ENCODE assay signal across 7 mouse cellular contexts in genomic region chr10:127286730-127287129, GRCm38 (mm10). TPM values are rescaled to one million over a fixed set of nuclear protein-coding genes. Genes with fewer than 3 reads are reported as not detected.
A peak's percentile ranks its signal among the peaks of the same experiment; 100 is the strongest.
DNase-seq lines count a peak whose midpoint lies in the region; ATAC-seq lines count a peak whose summit lies in the region.

No protein-coding gene starts in this region.

- H3K9ac ChIP-seq in lung, embryonic 15.5 days, result peak overlapping the region; percentile 80; the same call in 1 of the 2 replicates
- H3K9ac ChIP-seq in embryonic facial prominence, embryonic 15.5 days, result peak overlapping the region; percentile 65; the same call in 1 of the 2 replicates
- H3K9ac ChIP-seq in neural tube, embryonic 13.5 days, result peak overlapping the region; percentile 88

- H3K4me3 ChIP-seq in lung, embryonic 15.5 days, result peak overlapping the region; percentile 76; the same call in 1 of the 2 replicates
- peak overlapping the region; percentile 71; the same call in 1 of the 2 replicates for H3K4me3 ChIP-seq in embryonic facial prominence, embryonic 15.5 days (replicated peaks)
- H3K4me3 ChIP-seq in limb, embryonic 10.5 days, result peak overlapping the region; percentile 75
- peak overlapping the region; percentile 64 for H3K4me3 ChIP-seq in neural tube, embryonic 13.5 days

- no peak for ATAC-seq in lung, embryonic 15.5 days (ENCODE audit: borderline replicate concordance, extremely low read depth, low FRiP score, low TSS enrichment)
- no peak for ATAC-seq in embryonic facial prominence, embryonic 15.5 days (ENCODE audit: insufficient number of reproducible peaks, low FRiP score, low TSS enrichment, low read depth)
- ATAC-seq in neural tube, embryonic 13.5 days (ENCODE audit: low read depth), result no peak

- peaks cover 36% of the 10 kb centered on the region for H3K4me1 ChIP-seq in lung, embryonic 15.5 days
- H3K4me1 ChIP-seq in embryonic facial prominence, embryonic 15.5 days, result peaks cover 53% of the 10 kb centered on the region
- H3K4me1 ChIP-seq in limb, embryonic 10.5 days, result peaks cover 63% of the 10 kb centered on the region
- H3K4me1 ChIP-seq in neural tube, embryonic 13.5 days (replicated peaks), result peaks cover 56% of the 10 kb centered on the region

- peaks cover 56% of the 10 kb centered on the region for H3K36me3 ChIP-seq in lung, embryonic 15.5 days
- H3K36me3 ChIP-seq in embryonic facial prominence, embryonic 15.5 days, result peaks cover 58% of the 10 kb centered on the region
- H3K36me3 ChIP-seq in limb, embryonic 10.5 days, result peaks cover 57% of the 10 kb centered on the region
- peaks cover 57% of the 10 kb centered on the region for H3K36me3 ChIP-seq in neural tube, embryonic 13.5 days

- no peak for DNase-seq in lung, postnatal 10 days
- no peak for DNase-seq in limb, embryonic 10.5 days (ENCODE audit: low spot score)
- DNase-seq in left cerebral cortex, postnatal 14 days (ENCODE audit: low spot score in 2 of 2), result no peak
- DNase-seq in lung, postnatal 14 days, result no peak

- intact Hi-C loops in left cerebral cortex, postnatal 14 days (cut with DNase I), result no loop called here

- peak overlapping the region; percentile 77 for H3K4me2 ChIP-seq in lung, embryonic 15.5 days
- peak overlapping the region; percentile 84; the same call in 1 of the 2 replicates for H3K4me2 ChIP-seq in embryonic facial prominence, embryonic 15.5 days (replicated peaks)
- peak overlapping the region; percentile 88 for H3K4me2 ChIP-seq in neural tube, embryonic 13.5 days

- H3K27ac ChIP-seq in lung, embryonic 15.5 days, result no peak overlapping the region
- H3K27ac ChIP-seq in embryonic facial prominence, embryonic 15.5 days (replicated peaks), result no peak overlapping the region
- peak overlapping the region; percentile 21; the same call in 1 of the 2 replicates for H3K27ac ChIP-seq in limb, embryonic 10.5 days
- peak overlapping the region; percentile 98; the same call in 1 of the 2 replicates for H3K27ac ChIP-seq in neural tube, embryonic 13.5 days (replicated peaks)

- no peaks in the 10 kb centered on the region for H3K9me3 ChIP-seq in lung, embryonic 15.5 days
- H3K9me3 ChIP-seq in embryonic facial prominence, embryonic 15.5 days (replicated peaks), result no peaks in the 10 kb centered on the region
- no peaks in the 10 kb centered on the region for H3K9me3 ChIP-seq in limb, embryonic 10.5 days (replicated peaks)
- no peaks in the 10 kb centered on the region for H3K9me3 ChIP-seq in neural tube, embryonic 13.5 days

- H3K27me3 ChIP-seq in lung, embryonic 15.5 days, result no peaks in the 10 kb centered on the region
- H3K27me3 ChIP-seq in embryonic facial prominence, embryonic 15.5 days, result no peaks in the 10 kb centered on the region
- H3K27me3 ChIP-seq in limb, embryonic 10.5 days (ENCODE audit: low read depth, poor library complexity, severe bottlenecking), result no peaks in the 10 kb centered on the region
- no peaks in the 10 kb centered on the region for H3K27me3 ChIP-seq in neural tube, embryonic 13.5 days

- 40% methylated on average over 7 of the region's 7 CpGs for WGBS in lung, embryonic 15.5 days
- WGBS in embryonic facial prominence, embryonic 15.5 days, result 54% methylated on average over 7 of the region's 7 CpGs
- 63% methylated on average over 7 of the region's 7 CpGs for WGBS in limb, embryonic 10.5 days
- 50% methylated on average over 7 of the region's 7 CpGs for WGBS in neural tube, embryonic 13.5 days

RNA-seq across cellular contexts. Expression of gene Mbd6, which starts 2.1 kb away (rescaled TPM):
- polyA plus RNA-seq in lung, embryonic 15.5 days (2015; fragmentation: Nextera tagmentation; extraction: Ambion mirVana), result 13.3 and 18.8 TPM in 2 replicates
- 19.6 and 20.8 TPM in 2 replicates for polyA plus RNA-seq in embryonic facial prominence, embryonic 15.5 days (2015; fragmentation: Nextera tagmentation; extraction: Ambion mirVana)
- polyA plus RNA-seq in limb, embryonic 10.5 days (2016; fragmentation: Nextera tagmentation; extraction: Ambion mirVana), result 16.7 and 18.8 TPM in 2 replicates
- polyA plus RNA-seq in neural tube, embryonic 13.5 days (2015; fragmentation: Nextera tagmentation; extraction: Ambion mirVana), result 14.5 and 16.7 TPM in 2 replicates
- 10 to 100 TPM; 41.2 to 44.7 TPM for total RNA-seq in left cerebral cortex, postnatal 14 days (2021)

RNA-seq across cellular contexts. Expression of gene Dctn2, which starts 20.6 kb away (rescaled TPM):
- 184 and 189 TPM in 2 replicates for polyA plus RNA-seq in lung, embryonic 15.5 days (2015; fragmentation: Nextera tagmentation; extraction: Ambion mirVana)
- 206 and 212 TPM in 2 replicates for polyA plus RNA-seq in embryonic facial prominence, embryonic 15.5 days (2015; fragmentation: Nextera tagmentation; extraction: Ambion mirVana)
- 185 and 194 TPM in 2 replicates for polyA plus RNA-seq in limb, embryonic 10.5 days (2016; fragmentation: Nextera tagmentation; extraction: Ambion mirVana)
- 285 and 322 TPM in 2 replicates for polyA plus RNA-seq in neural tube, embryonic 13.5 days (2015; fragmentation: Nextera tagmentation; extraction: Ambion mirVana)
- total RNA-seq in left cerebral cortex, postnatal 14 days (2021), result 100 to 1,000 TPM; 308 to 321 TPM

RNA-seq across cellular contexts. Expression of gene Kif5a, which starts 23.6 kb away (rescaled TPM):
- polyA plus RNA-seq in lung, embryonic 15.5 days (2015; fragmentation: Nextera tagmentation; extraction: Ambion mirVana), result 0.70 and 1.3 TPM in 2 replicates
- polyA plus RNA-seq in embryonic facial prominence, embryonic 15.5 days (2015; fragmentation: Nextera tagmentation; extraction: Ambion mirVana), result 6.9 and 7.6 TPM in 2 replicates
- polyA plus RNA-seq in limb, embryonic 10.5 days (2016; fragmentation: Nextera tagmentation; extraction: Ambion mirVana), result 1.4 and 2.2 TPM in 2 replicates
- 102 and 104 TPM in 2 replicates for polyA plus RNA-seq in neural tube, embryonic 13.5 days (2015; fragmentation: Nextera tagmentation; extraction: Ambion mirVana)
- 100 to 1,000 TPM; 581 to 593 TPM for total RNA-seq in left cerebral cortex, postnatal 14 days (2021)

RNA-seq across cellular contexts. Expression of gene Mars, which starts 24.9 kb away (rescaled TPM):
- 104 and 108 TPM in 2 replicates for polyA plus RNA-seq in lung, embryonic 15.5 days (2015; fragmentation: Nextera tagmentation; extraction: Ambion mirVana)
- 101 and 105 TPM in 2 replicates for polyA plus RNA-seq in embryonic facial prominence, embryonic 15.5 days (2015; fragmentation: Nextera tagmentation; extraction: Ambion mirVana)
- polyA plus RNA-seq in limb, embryonic 10.5 days (2016; fragmentation: Nextera tagmentation; extraction: Ambion mirVana), result 170 and 205 TPM in 2 replicates
- polyA plus RNA-seq in neural tube, embryonic 13.5 days (2015; fragmentation: Nextera tagmentation; extraction: Ambion mirVana), result 103 and 110 TPM in 2 replicates
- total RNA-seq in left cerebral cortex, postnatal 14 days (2021), result 10 to 100 TPM; 59.1 to 61.5 TPM

RNA-seq across cellular contexts. Expression of gene Arhgap9, which starts 35.0 kb away (rescaled TPM):
- polyA plus RNA-seq in lung, embryonic 15.5 days (2015; fragmentation: Nextera tagmentation; extraction: Ambion mirVana), result 3.5 and 6.9 TPM in 2 replicates
- 5.1 and 5.2 TPM in 2 replicates for polyA plus RNA-seq in embryonic facial prominence, embryonic 15.5 days (2015; fragmentation: Nextera tagmentation; extraction: Ambion mirVana)
- polyA plus RNA-seq in limb, embryonic 10.5 days (2016; fragmentation: Nextera tagmentation; extraction: Ambion mirVana), result 5.5 and 5.9 TPM in 2 replicates
- 1.0 and 1.4 TPM in 2 replicates for polyA plus RNA-seq in neural tube, embryonic 13.5 days (2015; fragmentation: Nextera tagmentation; extraction: Ambion mirVana)
- total RNA-seq in left cerebral cortex, postnatal 14 days (2021), result 1 to 10 TPM in 1 of 2 experiments, under 1 TPM in 1; 0.66 to 1.2 TPM

Comparison
In these comparisons a context has a peak if more than half of its experiments do, and no peak if none do; other contexts are left out.
1. H3K27ac ChIP-seq: peak in limb, embryonic 10.5 days (single experiment) and neural tube, embryonic 13.5 days (single experiment); none in lung, embryonic 15.5 days (single experiment) and embryonic facial prominence, embryonic 15.5 days (single experiment).
2. RNA of gene Kif5a, which starts 23.6 kb away (polyA plus RNA-seq): 102 to 104 TPM in neural tube, embryonic 13.5 days; 6.9 to 7.6 TPM in embryonic facial prominence, embryonic 15.5 days, 1.4 to 2.2 TPM in limb, embryonic 10.5 days and 0.70 to 1.3 TPM in lung, embryonic 15.5 days; every median in the first group is over 10 times any median in the second.
3. Peak in every context shown above with its lines, with median percentiles within 50 percentile points of each other: H3K4me2 ChIP-seq, H3K4me3 ChIP-seq and H3K9ac ChIP-seq.